In the genomic region with DNA sequence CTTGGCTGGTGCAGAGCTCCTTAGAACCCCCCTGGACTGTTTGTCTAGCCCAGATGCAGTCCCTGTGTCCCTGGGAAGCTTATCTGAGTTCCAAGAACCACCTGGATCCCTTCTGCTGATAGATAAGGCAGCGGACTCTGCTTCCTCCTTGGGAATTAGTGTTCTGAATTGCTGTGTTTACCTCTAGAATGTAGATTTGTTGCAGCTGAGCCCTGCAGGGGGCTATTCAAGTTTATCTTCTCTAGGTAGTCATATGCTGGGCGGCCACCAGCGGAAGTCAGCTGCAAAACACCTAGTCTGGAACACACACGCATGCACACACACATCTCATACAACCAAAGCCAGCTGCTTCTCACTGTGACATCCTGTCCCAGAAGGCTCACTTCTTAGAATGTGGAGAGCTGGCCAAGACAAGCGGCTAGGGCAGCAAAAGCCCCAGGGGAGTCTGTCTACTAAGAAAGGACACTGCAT, we compare ENCODE assay signal across 8 mouse cellular contexts. TPM values are rescaled to one million over a fixed set of nuclear protein-coding genes. Genes with fewer than 3 reads are reported as not detected.
DNase-seq lines count a peak whose midpoint lies in the region; ATAC-seq and TF ChIP-seq lines count a peak whose summit lies in the region.

No protein-coding gene starts in this region.

- H3K4me3 ChIP-seq in kidney, adult 2 months (ENCODE audit: insufficient read depth, low read depth, low read length): no peak overlapping the region
- no peak overlapping the region for H3K4me3 ChIP-seq in embryonic facial prominence, embryonic 15.5 days (replicated peaks)
- H3K4me3 ChIP-seq in liver, embryonic 13.5 days (replicated peaks): no peak overlapping the region
- H3K4me3 ChIP-seq in stomach, embryonic 16.5 days (replicated peaks; ENCODE audit: low read length): no peak overlapping the region
- H3K4me3 ChIP-seq in midbrain, embryonic 10.5 days: no peak overlapping the region

- WGBS in kidney, adult 2 months: 73% methylated on average over 5 of the region's 5 CpGs
- 68% methylated on average over 5 of the region's 5 CpGs for WGBS in embryonic facial prominence, embryonic 15.5 days
- WGBS in liver, embryonic 13.5 days (ENCODE audit: insufficient replicate concordance): 21% methylated on average over 5 of the region's 5 CpGs
- WGBS in stomach, embryonic 16.5 days: 56% methylated on average over 5 of the region's 5 CpGs
- 68% methylated on average over 5 of the region's 5 CpGs for WGBS in midbrain, embryonic 10.5 days

- no peaks in the 10 kb centered on the region for H3K36me3 ChIP-seq in kidney, adult 2 months (ENCODE audit: control insufficient read depth, insufficient read depth, low read length)
- H3K36me3 ChIP-seq in embryonic facial prominence, embryonic 15.5 days: no peaks in the 10 kb centered on the region
- no peaks in the 10 kb centered on the region for H3K36me3 ChIP-seq in liver, embryonic 13.5 days
- no peaks in the 10 kb centered on the region for H3K36me3 ChIP-seq in stomach, embryonic 16.5 days (ENCODE audit: control insufficient read depth, insufficient read depth, low read length)
- H3K36me3 ChIP-seq in midbrain, embryonic 10.5 days: no peaks in the 10 kb centered on the region

- no peaks in the 10 kb centered on the region for H3K9me3 ChIP-seq in embryonic facial prominence, embryonic 15.5 days (replicated peaks)
- no peaks in the 10 kb centered on the region for H3K9me3 ChIP-seq in liver, embryonic 13.5 days (replicated peaks)
- no peaks in the 10 kb centered on the region for H3K9me3 ChIP-seq in stomach, embryonic 16.5 days (replicated peaks; ENCODE audit: control insufficient read depth, low read length)
- no peaks in the 10 kb centered on the region for H3K9me3 ChIP-seq in midbrain, embryonic 10.5 days (replicated peaks)

- no peak overlapping the region for H3K4me2 ChIP-seq in embryonic facial prominence, embryonic 15.5 days (replicated peaks)
- H3K4me2 ChIP-seq in liver, embryonic 13.5 days: peak overlapping the region; percentile 15
- no peak overlapping the region for H3K4me2 ChIP-seq in stomach, embryonic 16.5 days (ENCODE audit: low read depth, low read length)

- H3K27me3 ChIP-seq in kidney, adult 2 months (replicated peaks; ENCODE audit: control insufficient read depth, insufficient read depth, low read length): no peaks in the 10 kb centered on the region
- no peaks in the 10 kb centered on the region for H3K27me3 ChIP-seq in embryonic facial prominence, embryonic 15.5 days
- H3K27me3 ChIP-seq in liver, embryonic 13.5 days: no peaks in the 10 kb centered on the region
- no peaks in the 10 kb centered on the region for H3K27me3 ChIP-seq in stomach, embryonic 16.5 days (ENCODE audit: control insufficient read depth, insufficient read depth, low read length)
- no peaks in the 10 kb centered on the region; the same call in 1 of the 2 replicates for H3K27me3 ChIP-seq in midbrain, embryonic 10.5 days (ENCODE audit: low read depth, poor library complexity, severe bottlenecking)

- peak; percentile 34 for DNase-seq in kidney, adult 2 months
- DNase-seq in kidney, adult 9 months: no peak
- peak; percentile 56 for DNase-seq in liver, embryonic 13.5 days
- DNase-seq in midbrain, embryonic 10.5 days (ENCODE audit: low spot score): no peak
- DNase-seq in right cerebral cortex, adult 18-20 months: no peak
- DNase-seq in layer of hippocampus, adult 9-10 months (ENCODE audit: low spot score): no peak

- H3K27ac ChIP-seq in kidney, adult 2 months (ENCODE audit: insufficient read depth, low read depth, low read length): no peak overlapping the region
- H3K27ac ChIP-seq in embryonic facial prominence, embryonic 15.5 days (replicated peaks): 0 out of 2 replicates have a peak overlapping the region, but pooled peaks have one; percentile 90
- peak overlapping the region; percentile 87 for H3K27ac ChIP-seq in liver, embryonic 13.5 days
- H3K27ac ChIP-seq in stomach, embryonic 16.5 days (ENCODE audit: low read length): peak overlapping the region; percentile 90
- H3K27ac ChIP-seq in midbrain, embryonic 10.5 days (replicated peaks): no peak overlapping the region

- H3K9ac ChIP-seq in embryonic facial prominence, embryonic 15.5 days: no peak overlapping the region
- H3K9ac ChIP-seq in liver, embryonic 13.5 days: peak overlapping the region; percentile 31; the same call in 1 of the 2 replicates
- H3K9ac ChIP-seq in stomach, embryonic 16.5 days (ENCODE audit: low read length): no peak overlapping the region

- no peak for ATAC-seq in embryonic facial prominence, embryonic 15.5 days (ENCODE audit: insufficient number of reproducible peaks, low FRiP score, low TSS enrichment, low read depth)
- peak; percentile 25; the same call in 1 of the 2 replicates for ATAC-seq in liver, embryonic 13.5 days (ENCODE audit: low read depth)
- no peak for ATAC-seq in stomach, embryonic 16.5 days (ENCODE audit: insufficient read depth, low FRiP score)

- TF ChIP-seq POLR2A in kidney, adult 2 months (IDR thresholded peaks at IDR 0.05; ENCODE audit: low read depth, low read length): no peak

- no peaks in the 10 kb centered on the region for H3K4me1 ChIP-seq in kidney, adult 2 months (ENCODE audit: control insufficient read depth, insufficient read depth, low read length)
- H3K4me1 ChIP-seq in embryonic facial prominence, embryonic 15.5 days: peaks cover 53% of the 10 kb centered on the region
- H3K4me1 ChIP-seq in liver, embryonic 13.5 days (replicated peaks): peaks cover 92% of the 10 kb centered on the region
- peaks cover 46% of the 10 kb centered on the region for H3K4me1 ChIP-seq in stomach, embryonic 16.5 days (ENCODE audit: control insufficient read depth, insufficient read depth, low read length)
- 0 out of 2 replicates have a peak, but pooled peaks cover 4% of the 10 kb centered on the region for H3K4me1 ChIP-seq in midbrain, embryonic 10.5 days

- TF ChIP-seq CTCF in kidney, adult 2 months (conservative IDR thresholded peaks at IDR 0.05; ENCODE audit: insufficient read depth, insufficient read length, low read depth, low read length): no peak

RNA-seq across cellular contexts. Expression of gene Pdcd4, which starts 1.2 kb away (rescaled TPM):
- 6.4 and 10.3 TPM in 2 replicates for polyA plus RNA-seq in kidney, adult 2 months (2012; rRNA removed)
- 111 and 122 TPM in 2 replicates for polyA plus RNA-seq in embryonic facial prominence, embryonic 15.5 days (2015; fragmentation: Nextera tagmentation; extraction: Ambion mirVana)
- polyA plus RNA-seq in liver, embryonic 13.5 days (2015; fragmentation: Nextera tagmentation; extraction: Ambion mirVana): 19.3 and 23.4 TPM in 2 replicates
- polyA plus RNA-seq in stomach, embryonic 16.5 days (2015; fragmentation: Nextera tagmentation; extraction: Ambion mirVana): 94.1 and 101 TPM in 2 replicates
- polyA plus RNA-seq in midbrain, embryonic 10.5 days (2016; fragmentation: Nextera tagmentation; extraction: Ambion mirVana): 48.8 and 57.6 TPM in 2 replicates

RNA-seq across cellular contexts. Expression of gene Shoc2, which starts 53.3 kb away (rescaled TPM):
- 16.3 and 19.1 TPM in 2 replicates for polyA plus RNA-seq in kidney, adult 2 months (2012; rRNA removed)
- 47.1 and 48.0 TPM in 2 replicates for polyA plus RNA-seq in embryonic facial prominence, embryonic 15.5 days (2015; fragmentation: Nextera tagmentation; extraction: Ambion mirVana)
- 17.1 and 23.4 TPM in 2 replicates for polyA plus RNA-seq in liver, embryonic 13.5 days (2015; fragmentation: Nextera tagmentation; extraction: Ambion mirVana)
- 51.7 and 53.2 TPM in 2 replicates for polyA plus RNA-seq in stomach, embryonic 16.5 days (2015; fragmentation: Nextera tagmentation; extraction: Ambion mirVana)
- polyA plus RNA-seq in midbrain, embryonic 10.5 days (2016; fragmentation: Nextera tagmentation; extraction: Ambion mirVana): 59.0 and 65.0 TPM in 2 replicates

RNA-seq across cellular contexts. Expression of gene Bbip1, which starts 53.6 kb away (rescaled TPM):
- 9.4 and 12.6 TPM in 2 replicates for polyA plus RNA-seq in kidney, adult 2 months (2012; rRNA removed)
- polyA plus RNA-seq in embryonic facial prominence, embryonic 15.5 days (2015; fragmentation: Nextera tagmentation; extraction: Ambion mirVana): 67.3 and 67.9 TPM in 2 replicates
- 58.6 and 66.2 TPM in 2 replicates for polyA plus RNA-seq in liver, embryonic 13.5 days (2015; fragmentation: Nextera tagmentation; extraction: Ambion mirVana)
- 64.8 and 69.9 TPM in 2 replicates for polyA plus RNA-seq in stomach, embryonic 16.5 days (2015; fragmentation: Nextera tagmentation; extraction: Ambion mirVana)
- 121 and 125 TPM in 2 replicates for polyA plus RNA-seq in midbrain, embryonic 10.5 days (2016; fragmentation: Nextera tagmentation; extraction: Ambion mirVana)

Comparison
In these comparisons a context has a peak if more than half of its experiments do, and no peak if none do; other contexts are left out.
1. DNase-seq: peak in kidney, adult 2 months (single experiment) and liver, embryonic 13.5 days (single experiment); none in kidney, adult 9 months (single experiment), midbrain, embryonic 10.5 days (single experiment), right cerebral cortex, adult 18-20 months (single experiment) and layer of hippocampus, adult 9-10 months (single experiment).
2. H3K27ac ChIP-seq: peak in embryonic facial prominence, embryonic 15.5 days (single experiment), liver, embryonic 13.5 days (single experiment) and stomach, embryonic 16.5 days (single experiment); none in kidney, adult 2 months (single experiment) and midbrain, embryonic 10.5 days (single experiment).